Mouse (Mus musculus) CD4-positive, CD25-positive, alpha-beta regulatory T cell, adult 2 months (primary cell): Measurements from ENCODE around the gene Paxbp1.
A peak's percentile ranks its signal among the peaks of the same experiment; 100 is the strongest.

Experiments used
- DNase-seq: peaks from one replicate; pipeline ENCODE4 v3.0.0-alpha.2; 2012; ENCODE audit warnings: low read depth, low spot score

Gene Paxbp1

DNA sequence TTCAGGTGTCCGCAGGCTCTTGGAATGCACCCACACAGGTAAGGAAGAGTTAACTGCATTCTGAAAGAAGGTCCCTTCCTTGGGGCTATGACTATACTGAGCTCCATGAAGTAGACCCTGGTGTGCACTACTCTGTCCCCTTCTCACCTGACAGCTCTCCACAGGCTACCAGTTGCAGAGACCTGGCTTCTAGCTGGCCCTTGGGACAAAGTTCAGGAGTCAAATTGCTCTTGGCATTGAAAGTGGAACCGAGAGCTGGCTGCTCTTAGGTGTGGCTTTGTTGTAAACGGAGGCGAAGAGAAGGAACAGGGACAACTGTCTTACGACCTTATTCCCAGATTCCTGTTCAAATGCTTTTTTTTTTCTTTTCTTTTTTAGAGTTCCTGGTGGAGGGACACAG lies 10.8 kb upstream of the Paxbp1 start:
- DNase-seq = no peak

- DNase-seq = no peak
These were observed 9.3 kb upstream of the Paxbp1 start for GRCm38 (mm10) chr16:91053599-91053998.

DNA sequence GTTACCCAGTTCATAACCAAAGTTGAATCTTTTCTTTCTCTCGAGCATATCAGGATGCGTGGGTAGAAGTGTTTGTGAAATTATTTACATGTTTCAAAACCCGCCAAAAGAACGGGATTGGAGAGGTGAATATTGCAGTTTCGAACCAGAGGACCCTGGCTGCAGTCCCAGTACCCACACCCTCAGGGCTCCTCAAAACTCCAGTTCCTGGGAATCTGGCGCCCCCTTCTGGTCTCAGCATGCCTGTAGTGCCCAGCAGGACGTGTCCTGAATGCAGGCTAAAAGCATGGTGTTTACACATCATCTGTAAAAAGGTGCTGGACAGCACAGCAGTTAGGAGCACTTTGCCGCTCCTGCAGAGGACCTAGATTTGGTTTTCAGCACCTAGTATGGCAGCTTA lies 1.2 kb upstream of the Paxbp1 start:
- peak; percentile 78 for DNase-seq

DNA sequence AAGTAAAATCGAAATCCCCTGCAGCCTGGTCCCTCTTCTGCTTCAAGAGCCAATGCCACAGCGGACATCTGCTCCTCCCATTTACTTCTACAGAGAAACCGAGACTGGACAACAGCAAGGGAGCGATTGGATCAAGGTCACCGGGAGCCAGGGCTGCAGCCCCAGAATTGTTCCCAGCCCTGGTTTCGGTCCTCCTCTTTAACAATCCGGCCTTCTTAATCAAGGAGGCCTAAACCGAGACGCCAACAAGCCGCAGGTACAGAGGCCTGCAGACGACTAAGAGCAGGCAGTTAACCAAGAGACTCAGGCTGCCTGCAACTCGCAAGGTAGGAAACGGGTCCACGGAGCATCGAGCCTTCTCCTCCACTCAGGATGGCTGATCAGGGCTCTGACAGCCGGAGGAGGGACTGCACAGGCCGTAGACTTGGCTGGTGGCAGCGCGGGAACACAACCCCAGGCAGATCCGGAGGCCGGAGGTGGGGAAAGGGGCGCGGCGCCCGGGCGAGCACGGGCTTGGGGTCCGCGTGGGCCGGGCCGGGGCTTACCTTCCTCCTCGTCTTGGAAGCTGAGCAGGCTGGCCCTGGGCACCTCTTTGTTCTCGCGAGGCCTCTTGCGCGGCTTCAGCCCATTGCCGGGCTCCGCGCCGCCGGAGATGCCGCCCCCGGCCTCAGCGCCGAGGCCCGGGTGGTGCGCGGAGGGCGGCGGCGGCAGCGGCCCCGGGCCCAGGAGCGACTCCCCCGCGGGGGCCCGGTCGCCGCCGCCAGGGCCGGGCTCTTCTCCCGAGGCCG lies 688 bp downstream of the Paxbp1 start:
- DNase-seq = peak; percentile 78

DNA sequence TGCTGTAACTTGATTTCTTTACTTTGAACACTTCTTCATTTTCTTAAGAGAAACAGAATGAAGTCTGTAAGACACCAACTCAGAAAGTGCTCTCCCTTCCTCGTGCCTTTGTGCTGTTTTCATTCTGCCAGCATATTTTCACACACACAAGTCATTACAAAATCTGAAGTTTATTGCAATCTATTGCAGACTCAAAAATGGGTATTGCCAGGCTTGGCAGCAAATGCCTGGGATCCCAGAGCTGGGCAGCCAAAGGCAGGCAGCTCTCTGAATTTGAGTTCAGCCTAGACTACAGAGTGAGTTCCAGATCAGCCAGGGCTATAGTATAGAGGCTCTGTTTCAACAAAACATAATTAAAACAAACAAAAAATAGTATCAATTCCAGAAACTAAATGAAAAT lies 1.7 kb downstream of the Paxbp1 start:
- DNase-seq = no peak

DNA sequence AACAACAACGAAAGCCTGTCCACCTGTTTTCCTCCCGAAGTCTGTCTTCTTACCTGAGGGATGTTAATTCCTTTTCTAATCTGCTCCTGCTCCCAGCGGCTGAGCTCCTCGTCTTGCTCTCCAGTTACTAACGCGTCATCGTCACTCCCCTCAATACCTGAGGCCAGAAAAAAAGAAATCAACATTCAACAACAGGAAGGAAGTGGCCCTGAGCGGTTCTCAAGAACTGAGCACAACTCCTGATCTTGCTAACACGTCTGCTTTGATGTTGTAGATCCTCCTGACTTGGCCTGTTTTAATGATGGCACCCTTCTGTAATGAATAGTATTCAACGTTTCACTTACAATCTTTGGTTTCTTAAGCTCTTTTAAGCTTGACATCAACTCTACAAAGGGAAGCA lies 8.5 kb downstream of the Paxbp1 start:
- DNase-seq = no peak

DNA sequence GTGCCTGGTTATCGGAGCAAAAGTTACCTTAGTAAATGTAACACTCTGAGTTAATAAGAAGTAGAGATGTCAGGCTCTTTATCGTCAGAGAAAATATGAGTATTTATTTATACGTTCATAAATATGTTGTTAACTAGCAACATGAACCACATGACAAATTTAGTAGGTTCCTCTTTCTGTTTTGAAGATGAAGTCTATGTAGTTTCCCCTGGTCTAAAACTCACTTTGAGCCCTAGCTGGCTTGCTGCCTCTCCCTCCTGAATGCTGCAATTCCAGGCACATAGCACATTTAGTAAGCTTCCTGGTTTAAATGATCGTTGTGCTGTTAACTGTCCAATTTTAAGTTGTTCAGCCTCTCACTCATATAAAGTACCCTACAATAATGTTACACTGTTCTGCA lies 13.6 kb downstream of the Paxbp1 start:
- DNase-seq = no peak

DNA sequence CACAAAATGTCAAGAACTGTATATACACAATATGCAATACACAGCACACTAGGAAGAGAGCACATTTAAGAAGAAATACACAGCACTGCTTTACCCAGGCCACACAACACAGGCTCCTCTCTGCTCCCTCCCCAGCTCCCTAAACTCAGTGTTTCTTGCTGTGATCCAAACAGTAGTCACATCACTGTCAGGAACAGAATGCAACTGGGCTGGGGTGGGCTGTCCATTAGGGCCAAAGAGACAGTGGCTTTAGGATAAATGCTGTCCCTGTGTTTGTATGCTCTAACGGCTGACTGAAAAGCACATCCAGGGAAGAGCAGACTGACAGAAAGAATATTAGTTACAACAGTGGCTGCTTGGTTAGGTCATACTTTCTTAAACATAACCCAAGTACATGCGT lies 14.4 kb downstream of the Paxbp1 start:
- no peak for DNase-seq

DNA sequence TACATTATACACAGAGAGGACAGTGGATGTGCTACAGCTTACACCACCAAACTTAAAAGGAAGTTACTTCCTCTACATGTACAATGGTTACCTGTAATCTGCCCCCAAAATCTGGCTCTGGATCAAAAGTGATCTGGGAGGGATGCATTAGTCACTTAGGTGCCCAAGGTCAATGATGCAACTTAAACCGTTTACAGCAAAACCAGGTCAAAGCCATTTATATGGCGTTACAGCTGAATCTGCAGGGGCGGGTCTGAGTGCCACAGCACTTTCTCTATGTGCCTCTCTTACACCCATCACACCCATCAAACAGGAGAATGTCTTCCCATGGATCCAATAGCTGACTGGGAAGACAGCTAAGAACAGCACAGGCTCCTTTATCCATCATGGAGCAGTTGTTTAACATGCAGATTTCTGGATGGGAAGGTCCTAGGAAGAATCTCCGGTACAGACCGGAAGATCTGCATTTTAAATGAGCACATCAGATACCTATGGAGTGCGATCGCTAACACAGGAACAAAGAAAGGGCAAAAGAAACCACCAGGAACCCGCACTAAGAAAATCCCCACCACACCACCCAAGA lies 15.1 kb downstream of the Paxbp1 start:
- no peak for DNase-seq

GRCm38 (mm10) chr16:91026290-91026689 lies 18.1 kb downstream of the Paxbp1 start:
- DNase-seq = no peak

GRCm38 (mm10) chr16:91023384-91023783 lies 21.0 kb downstream of the Paxbp1 start:
- DNase-seq = peak; percentile 62

DNA sequence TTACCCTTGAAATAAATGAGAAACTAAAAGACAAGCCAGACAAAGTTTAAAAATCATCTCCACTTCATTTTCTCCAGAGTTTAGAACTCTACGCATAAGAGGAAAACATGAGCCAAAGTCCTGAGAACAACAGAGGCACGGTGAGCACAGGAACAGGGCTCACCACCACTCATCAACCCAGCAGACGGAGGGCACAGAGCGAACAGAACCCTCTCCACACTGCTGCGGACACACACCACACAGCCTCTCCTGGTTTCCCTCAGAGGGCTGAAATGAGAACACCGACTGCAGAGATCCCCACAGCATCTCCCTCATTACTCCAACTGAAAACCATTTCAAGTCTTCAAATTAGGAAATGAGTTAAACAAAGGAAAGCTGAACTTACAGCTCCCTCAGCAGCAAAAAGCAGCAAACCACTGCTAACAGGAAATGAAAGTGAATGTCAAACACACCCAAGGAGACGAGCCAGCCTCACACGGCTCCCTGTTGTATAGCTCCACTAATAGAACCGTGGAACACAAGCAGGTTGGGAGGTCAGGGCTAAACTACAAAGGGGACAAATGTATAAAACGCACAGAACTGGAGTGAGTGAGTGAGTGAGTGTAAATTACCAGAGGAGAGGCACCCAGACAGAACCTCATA lies 23.4 kb downstream of the Paxbp1 start:
- no peak for DNase-seq

DNA sequence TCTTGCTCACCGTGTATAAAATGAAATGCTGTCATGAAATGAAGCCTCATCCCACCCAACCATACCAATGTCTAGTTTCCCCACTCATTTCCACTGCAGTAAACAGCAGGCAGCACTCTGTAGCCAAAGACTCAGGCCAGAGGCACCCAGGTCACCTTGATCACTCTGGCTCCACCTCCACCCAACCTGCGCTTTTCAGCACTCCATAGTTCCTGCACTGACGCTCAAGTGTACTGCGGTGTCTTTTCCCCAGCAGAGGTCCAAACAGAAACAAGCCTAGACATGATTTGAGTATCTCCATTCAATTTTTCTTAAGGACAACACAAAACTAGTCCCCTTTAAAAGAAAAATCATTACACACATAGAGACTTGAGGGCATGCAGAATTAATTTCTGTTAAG lies 24.9 kb downstream of the Paxbp1 start:
- DNase-seq = no peak

DNA sequence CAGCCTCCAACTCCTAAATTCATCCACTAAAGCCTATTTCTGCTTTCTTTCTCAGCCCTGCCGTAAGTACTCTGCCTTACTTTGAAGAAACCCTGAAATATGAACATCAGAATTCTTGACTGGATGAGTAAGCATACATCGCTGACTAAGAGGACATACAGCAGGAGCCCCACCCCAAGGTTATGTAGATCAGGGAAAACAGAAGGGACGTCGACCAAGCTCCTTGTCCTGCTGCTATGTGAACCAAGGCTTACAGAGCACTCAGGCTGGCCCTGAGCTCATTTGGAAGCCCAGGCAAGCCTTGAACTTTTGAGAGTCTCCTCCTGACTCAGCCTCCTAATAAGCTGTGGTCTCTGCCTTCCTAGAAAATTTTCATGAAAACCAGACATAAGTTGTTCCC lies 28.6 kb downstream of the Paxbp1 start:
- no peak for DNase-seq

DNA sequence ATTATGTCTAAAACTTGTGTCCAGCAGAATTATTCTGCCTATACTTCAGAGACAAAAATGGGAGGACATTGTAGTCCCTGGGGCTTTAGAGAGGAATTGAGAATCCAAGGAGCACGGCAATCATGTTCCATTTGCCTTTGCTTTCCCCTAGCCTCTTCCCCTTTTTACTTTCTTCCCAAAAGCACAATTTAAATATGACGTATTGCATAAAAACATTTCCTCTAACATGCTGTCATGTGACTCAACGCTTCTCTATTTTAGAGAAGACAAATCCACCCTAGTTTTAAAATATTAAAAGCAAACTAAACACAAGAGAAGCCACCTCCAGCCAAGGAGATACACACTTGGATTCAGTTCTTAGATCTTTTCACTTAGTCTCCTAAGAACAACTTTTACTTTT lies 32.5 kb downstream of the Paxbp1 start:
- DNase-seq = peak; percentile 18

GRCm38 (mm10) chr16:91011021-91011683 lies 33.2 kb downstream of the Paxbp1 start, which contains the start of gene Synj1:
Gene Synj1, minus strand, starts transcription at chr16:91011308.
- peak; percentile 93 for DNase-seq

DNA sequence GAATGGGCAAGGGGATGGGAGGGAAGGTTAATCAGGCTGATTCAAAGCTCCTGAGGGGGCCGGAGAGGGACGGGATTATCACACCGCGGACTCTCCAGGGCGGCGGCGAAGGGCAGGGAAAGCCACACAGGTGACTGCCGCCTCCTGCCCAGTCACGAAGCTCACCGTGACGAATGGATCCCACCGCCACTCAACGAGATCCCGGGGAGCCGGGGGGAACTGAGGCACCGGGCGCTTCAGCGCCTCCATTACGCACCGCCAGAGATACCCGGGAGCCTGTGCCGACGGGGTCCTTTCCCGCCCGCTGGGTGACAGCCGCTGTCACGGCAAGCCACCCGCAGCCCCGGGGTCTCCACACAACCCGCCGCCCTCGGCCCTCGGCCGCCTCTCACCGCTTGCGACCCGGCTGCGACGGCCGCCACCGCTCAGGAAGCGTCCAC lies 33.7 kb downstream of the Paxbp1 start:
- DNase-seq = no peak

- peak; percentile 46 for DNase-seq
These were observed 34.3 kb downstream of the Paxbp1 start for GRCm38 (mm10) chr16:91009942-91010529.

- no peak for DNase-seq
These were observed 39.3 kb downstream of the Paxbp1 start for GRCm38 (mm10) chr16:91004915-91005538.

GRCm38 (mm10) chr16:91001098-91001497 lies 43.2 kb downstream of the Paxbp1 start:
- no peak for DNase-seq

DNA sequence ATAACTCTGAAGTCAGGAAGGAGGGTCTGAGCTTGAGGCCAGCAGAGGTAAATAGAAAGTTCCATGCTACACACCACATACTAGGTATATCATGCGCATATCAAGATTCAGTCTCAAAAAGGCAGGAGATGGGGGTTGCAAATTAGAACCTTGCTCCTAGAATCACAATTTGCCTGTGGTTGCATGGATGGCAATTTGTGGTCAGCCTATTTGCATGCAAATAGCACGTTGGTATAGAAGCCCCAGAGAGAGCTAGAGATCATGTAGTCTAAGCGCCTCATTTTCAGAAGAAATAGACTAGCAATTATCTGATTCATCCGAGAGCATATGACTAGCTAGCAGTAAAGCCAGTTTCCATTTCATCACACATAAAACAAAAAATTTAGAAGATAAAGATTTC lies 44.5 kb downstream of the Paxbp1 start:
- no peak for DNase-seq
